Mouse (Mus musculus) megakaryocyte progenitor cell, adult 5-6 weeks (primary cell): ENCODE data around the gene Atg4a. TPM values are rescaled to one million over a fixed set of nuclear protein-coding genes. Genes with fewer than 3 reads are reported as not detected.

Experiments used
- ATAC-seq: replicated peaks from 2 replicates; pipeline ENCODE4 v1.8.0; 2016; ENCODE audit warnings: mild to moderate bottlenecking, moderate TSS enrichment, inconsistent platforms; ENCODE audit not compliant: poor library complexity
- total RNA-seq, 2 experiments: library from RNA; stranded (forward) in 1 of 2; stranded (reverse) in 1 of 2; fragments of 157-497, 149-512 nt in 1 of 2; fragments of 200-1000 nt in 1 of 2; gene quantifications; 2 replicates each; pipeline versions ENCODE4 v1.2.3 to v1.2.4; 2015 to 2017

The Atg4a gene
- total RNA-seq (2015) (20.1 and 21.5 TPM in 2 replicates), total RNA-seq (2017) (26.2 and 28.3 TPM in 2 replicates)

GRCm38 (mm10) chrX:140956272-140956940, at the start of gene Atg4a, which contains the start of gene Psmd10:
Atg4a (plus strand) TSS chrX:140956907.
Psmd10 (minus strand) TSS chrX:140956728.
- peak; percentile 93 for ATAC-seq

GRCm38 (mm10) chrX:140907360-140907759, 49.3 kb upstream of the Atg4a start, which contains the start of gene Vsig1:
Vsig1 (plus strand) TSS chrX:140907608.
- no peak for ATAC-seq

GRCm38 (mm10) chrX:140921321-140921720, 35.4 kb upstream of the Atg4a start:
- no peak for ATAC-seq

- ATAC-seq = 0 out of 2 replicates have a peak, but pooled peaks have one; percentile 23
These were observed 24.6 kb upstream of the Atg4a start for GRCm38 (mm10) chrX:140932066-140932465.

- no peak for ATAC-seq
These were observed 23.4 kb upstream of the Atg4a start for GRCm38 (mm10) chrX:140933263-140933662.

GRCm38 (mm10) chrX:140936271-140936670, 20.4 kb upstream of the Atg4a start:
- ATAC-seq = no peak

GRCm38 (mm10) chrX:140953618-140954017, 3.1 kb upstream of the Atg4a start:
- ATAC-seq = peak; percentile 50

- peak; percentile 30 for ATAC-seq
These were observed 252 bp downstream of the Atg4a start for GRCm38 (mm10) chrX:140956959-140957358.

GRCm38 (mm10) chrX:140978943-140979342, 22.2 kb downstream of the Atg4a start:
- peak; percentile 61 for ATAC-seq

- ATAC-seq = peak; percentile 76
These were observed 22.8 kb downstream of the Atg4a start for GRCm38 (mm10) chrX:140979546-140979945.

GRCm38 (mm10) chrX:140980163-140980562, 23.5 kb downstream of the Atg4a start:
- no peak for ATAC-seq

GRCm38 (mm10) chrX:140983206-140983960, 26.7 kb downstream of the Atg4a start:
- no peak for ATAC-seq

GRCm38 (mm10) chrX:140984795-140985194, 28.1 kb downstream of the Atg4a start:
- peak; percentile 86 for ATAC-seq

- ATAC-seq = no peak
These were observed 28.5 kb downstream of the Atg4a start for GRCm38 (mm10) chrX:140985256-140985655.

- peak; percentile 44 for ATAC-seq
These were observed 40.3 kb downstream of the Atg4a start for GRCm38 (mm10) chrX:140996909-140997516.

GRCm38 (mm10) chrX:140997912-140998545, 41.3 kb downstream of the Atg4a start:
- no peak for ATAC-seq

- ATAC-seq = 0 out of 2 replicates have a peak, but pooled peaks have one; percentile 14
These were observed 42.2 kb downstream of the Atg4a start for GRCm38 (mm10) chrX:140998885-140999284.

GRCm38 (mm10) chrX:141149705-141150104, 193.0 kb downstream of the Atg4a start:
- ATAC-seq = peak; percentile 79

- ATAC-seq = no peak
These were observed 193.6 kb downstream of the Atg4a start for GRCm38 (mm10) chrX:141150290-141150689.

- ATAC-seq = 0 out of 2 replicates have a peak, but pooled peaks have one; percentile 17
These were observed 194.5 kb downstream of the Atg4a start for GRCm38 (mm10) chrX:141151182-141151581.

GRCm38 (mm10) chrX:141156696-141157095, 200.0 kb downstream of the Atg4a start:
- peak; percentile 86 for ATAC-seq
